ENCODE assay signal across 17 mouse cellular contexts in the genomic region with DNA sequence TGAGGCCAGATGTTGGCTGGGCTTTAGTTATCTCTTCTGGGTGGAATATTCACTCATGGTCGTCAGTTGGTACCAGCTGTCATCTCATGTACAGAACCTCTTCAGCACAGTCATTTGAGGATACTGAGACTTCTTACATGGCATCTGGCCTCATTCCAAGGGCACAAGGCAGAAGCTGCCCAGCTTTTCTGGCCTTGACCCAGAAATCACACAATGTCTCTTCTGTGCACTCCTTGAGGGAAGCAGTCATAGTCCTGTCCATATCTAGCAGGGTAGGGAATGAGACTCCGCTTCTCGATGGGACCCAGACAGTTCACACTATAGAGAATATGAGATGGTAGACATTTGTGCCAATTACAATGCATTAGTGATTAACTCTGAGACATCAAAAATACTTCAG. TPM values are rescaled to one million over a fixed set of nuclear protein-coding genes. Genes with fewer than 3 reads are reported as not detected.
A peak's percentile ranks its signal among the peaks of the same experiment; 100 is the strongest.
DNase-seq lines count a peak whose midpoint lies in the region; ATAC-seq lines count a peak whose summit lies in the region.
"Had no signal": no experiment of that assay in that cellular context is flagged by ENCODE, and none has a peak within 500 bp of the region (broad histone marks: within the 10 kb centered on the region; RNA-seq: fewer than 3 reads in every experiment).

No protein-coding gene starts in this region.

- 91% methylated on average over 3 of the region's 3 CpGs for WGBS in forebrain, embryonic 11.5 days

- no peaks in the 10 kb centered on the region for H3K4me1 ChIP-seq in forebrain, embryonic 11.5 days (replicated peaks; ENCODE audit: control insufficient read depth, insufficient read depth, low read length)
- H3K4me1 ChIP-seq: neural tube, embryonic 12.5 days had no signal

- no peaks in the 10 kb centered on the region for H3K27me3 ChIP-seq in forebrain, embryonic 11.5 days (ENCODE audit: control insufficient read depth, insufficient read depth, low read length)
- H3K27me3 ChIP-seq: midbrain, embryonic 13.5 days; neural tube, embryonic 12.5 days had no signal

- H3K9ac ChIP-seq in forebrain, embryonic 11.5 days (ENCODE audit: low read length): no peak overlapping the region
- H3K9ac ChIP-seq: midbrain, embryonic 13.5 days; neural tube, embryonic 12.5 days had no signal

- no peaks in the 10 kb centered on the region for H3K36me3 ChIP-seq in forebrain, embryonic 11.5 days (ENCODE audit: control insufficient read depth, insufficient read depth, low read length)
- H3K36me3 ChIP-seq: midbrain, embryonic 13.5 days; neural tube, embryonic 12.5 days had no signal

- no peak overlapping the region for H3K27ac ChIP-seq in forebrain, embryonic 11.5 days (ENCODE audit: low read depth, low read length)
- H3K27ac ChIP-seq: layer of hippocampus, adult 2 months; midbrain, embryonic 13.5 days; neural tube, embryonic 12.5 days had no signal

- DNase-seq in cerebellum, postnatal 10 days: peak; percentile 72
- no peak for DNase-seq in cerebellum, postnatal 25 days
- peak; percentile 22 for DNase-seq in kidney, adult 9 months
- no peak for DNase-seq in kidney, adult 8-10 months
- DNase-seq in retina, postnatal 1 day: peak; percentile 63
- DNase-seq in retina, embryonic 14.5 days (ENCODE audit: low spot score): no peak
- no peak for DNase-seq in forebrain, embryonic 11.5 days (ENCODE audit: low spot score)
- no peak for DNase-seq in heart, adult 8-10 months (ENCODE audit: low spot score)
- DNase-seq: heart, postnatal 10 days; kidney, adult 18-20 months; thymus, adult 18-20 months had no signal

- no peak for ATAC-seq in forebrain, embryonic 11.5 days (replicated peaks; ENCODE audit: low FRiP score)
- ATAC-seq: forebrain, embryonic 16.5 days; midbrain, embryonic 13.5 days had no signal

- no peak overlapping the region for H3K4me3 ChIP-seq in forebrain, embryonic 11.5 days (ENCODE audit: low read depth, low read length)
- H3K4me3 ChIP-seq: layer of hippocampus, adult 2 months; midbrain, embryonic 13.5 days; neural tube, embryonic 12.5 days had no signal

- no peaks in the 10 kb centered on the region for H3K9me3 ChIP-seq in forebrain, embryonic 11.5 days (ENCODE audit: control insufficient read depth, low read length)
- H3K9me3 ChIP-seq: midbrain, embryonic 13.5 days; neural tube, embryonic 12.5 days had no signal

- H3K4me2 ChIP-seq in forebrain, embryonic 11.5 days (ENCODE audit: low read depth, low read length, severe bottlenecking): no peak overlapping the region
- H3K4me2 ChIP-seq: liver, embryonic 11.5 days; midbrain, embryonic 13.5 days; neural tube, embryonic 12.5 days had no signal

RNA-seq across cellular contexts. Expression of a gene that starts 15.5 kb away (rescaled TPM):
- polyA plus RNA-seq in forebrain, embryonic 11.5 days (2014; fragmentation: Nextera tagmentation; extraction: Ambion mirVana): 19.4 and 22.6 TPM in 2 replicates
- total RNA-seq in heart, adult 8-10 months (2022): 10 to 100 TPM; 21.6 to 23.9 (median 22.4) TPM

RNA-seq across cellular contexts. Expression of a gene that starts 58.0 kb away (rescaled TPM):
- polyA plus RNA-seq in forebrain, embryonic 11.5 days (2014; fragmentation: Nextera tagmentation; extraction: Ambion mirVana): 2.3 and 3.2 TPM in 2 replicates
- under 1 TPM; 0.19 to 0.81 (median 0.44) TPM for total RNA-seq in heart, adult 8-10 months (2022)
- total RNA-seq: granulocyte monocyte progenitor cell, adult 5-6 weeks had no signal

Comparison
In these comparisons a context has a peak if more than half of its experiments do, and no peak if none do; other contexts are left out.
1. DNase-seq: peak in cerebellum, postnatal 10 days (2 of 2), kidney, adult 9 months (single experiment) and retina, postnatal 1 day (single experiment); none in cerebellum, postnatal 25 days (0 of 2), kidney, adult 8-10 months (0 of 2), retina, embryonic 14.5 days (single experiment), forebrain, embryonic 11.5 days (single experiment) and heart, adult 8-10 months (single experiment).